Mouse (Mus musculus) forebrain, embryonic 16.5 days (tissue): Measurements from ENCODE around the gene Olfr1395. TPM values are rescaled to one million over a fixed set of nuclear protein-coding genes. Genes with fewer than 3 reads are reported as not detected.

Experiments
- ATAC-seq: fragments of 200-750 bp; cut with Nextera tagmentation; 2 replicates; pipeline ENCODE4 v1.8.0; 2017; ENCODE audit warnings: mild to moderate bottlenecking, moderate library complexity
- H3K27ac ChIP-seq: fragments of 300-500 bp; sonication (generic); 2 replicates; pipeline ENCODE4 v1.5.1; 2014; ENCODE audit warnings: low read length, control low read depth
- H3K27me3 ChIP-seq: fragments of 300-500 bp; sonication (generic); replicated peaks from 2 replicates; pipeline ENCODE4 v1.6.1; 2014; ENCODE audit warnings: low read length; ENCODE audit not compliant: control insufficient read depth, insufficient read depth
- H3K36me3 ChIP-seq: fragments of 300-500 bp; sonication (generic); 2 replicates; pipeline ENCODE4 v1.6.1; 2014; ENCODE audit not compliant: control insufficient read depth, insufficient read depth
- H3K4me1 ChIP-seq: fragments of 300-500 bp; sonication (generic); replicated peaks from 2 replicates; pipeline ENCODE4 v1.6.1; 2014; ENCODE audit warnings: low read length; ENCODE audit not compliant: control insufficient read depth, insufficient read depth
- H3K4me2 ChIP-seq: fragments of 300-500 bp; sonication (generic); 2 replicates; pipeline ENCODE4 v1.6.1; 2014; ENCODE audit warnings: mild to moderate bottlenecking, low read length, control low read depth
- H3K4me3 ChIP-seq: fragments of 300-500 bp; sonication (generic); replicated peaks from 2 replicates; pipeline ENCODE4 v1.5.1; 2014; ENCODE audit warnings: mild to moderate bottlenecking, low read length, control low read depth
- H3K9ac ChIP-seq: fragments of 300-500 bp; sonication (generic); replicated peaks from 2 replicates; pipeline ENCODE4 v1.6.1; 2014; ENCODE audit warnings: low read depth, low read length, control low read depth
- H3K9me3 ChIP-seq: fragments of 300-500 bp; sonication (generic); 2 replicates; pipeline ENCODE4 v1.6.1; 2016; ENCODE audit warnings: low read length; ENCODE audit not compliant: control insufficient read depth
- WGBS: fragments of 180-500 bp; shearing (Covaris S2); extraction: QIAGEN DNeasy Blood & Tissue Kit; methylation state at CpG from one replicate; pipeline ENCODE4 v1.1.7; 2014; 5-methylcytosine and 5-hydroxymethylcytosine counted together
- polyA plus RNA-seq: library from polyadenylated mRNA; unstranded; fragments of >200 nt; fragmentation: Nextera tagmentation; extraction: Ambion mirVana; gene quantifications from 2 replicates; pipeline ENCODE4 v1.2.1, GENCODE M21; 2015

The Olfr1395 gene
- polyA plus RNA-seq, 1 experiment from 2014 or later, result not detected

- ATAC-seq, result no peak
- no peaks in the 10 kb centered on the region for H3K9me3 ChIP-seq
- H3K4me3 ChIP-seq, result no peak overlapping the region
- no peaks in the 10 kb centered on the region for H3K36me3 ChIP-seq
- no peak overlapping the region for H3K27ac ChIP-seq
- no peak overlapping the region for H3K4me2 ChIP-seq
- 24% methylated on average over 1 of the region's 1 CpGs for WGBS
- H3K4me1 ChIP-seq, result no peaks in the 10 kb centered on the region
- no peaks in the 10 kb centered on the region for H3K27me3 ChIP-seq
- no peak overlapping the region for H3K9ac ChIP-seq
Measured at GRCm38 (mm10) chr11:49108833-49109232, 33.2 kb upstream of the Olfr1395 start.

GRCm38 (mm10) chr11:49111000-49111399 lies 31.1 kb upstream of the Olfr1395 start:
- 67% methylated on average over 1 of the region's 1 CpGs for WGBS
- H3K4me2 ChIP-seq, result no peak overlapping the region
- no peak overlapping the region for H3K9ac ChIP-seq
- H3K36me3 ChIP-seq, result no peaks in the 10 kb centered on the region
- no peak for ATAC-seq
- H3K27me3 ChIP-seq, result no peaks in the 10 kb centered on the region
- no peaks in the 10 kb centered on the region for H3K4me1 ChIP-seq
- H3K9me3 ChIP-seq, result no peaks in the 10 kb centered on the region
- H3K4me3 ChIP-seq, result no peak overlapping the region
- no peak overlapping the region for H3K27ac ChIP-seq

- Histone ChIP-seq H3K4me2 (no peak overlapping the region), H3K9me3 (no peaks in the 10 kb centered on the region), H3K4me3 (no peak overlapping the region), H3K9ac (no peak overlapping the region), H3K36me3 (no peaks in the 10 kb centered on the region), H3K27me3 (no peaks in the 10 kb centered on the region), H3K27ac (no peak overlapping the region), H3K4me1 (no peaks in the 10 kb centered on the region)
- 87% methylated on average over 6 of the region's 6 CpGs for WGBS
- ATAC-seq, result no peak
Measured at GRCm38 (mm10) chr11:49112624-49113219, 29.4 kb upstream of the Olfr1395 start.

GRCm38 (mm10) chr11:49114158-49114557 lies 27.9 kb upstream of the Olfr1395 start:
- Histone ChIP-seq H3K27ac (no peak overlapping the region), H3K4me3 (no peak overlapping the region), H3K9ac (no peak overlapping the region), H3K27me3 (no peaks in the 10 kb centered on the region), H3K36me3 (no peaks in the 10 kb centered on the region), H3K4me1 (no peaks in the 10 kb centered on the region), H3K9me3 (no peaks in the 10 kb centered on the region), H3K4me2 (no peak overlapping the region)
- 83% methylated on average over 2 of the region's 2 CpGs for WGBS
- no peak for ATAC-seq

- Histone ChIP-seq H3K36me3 (no peaks in the 10 kb centered on the region), H3K4me1 (no peaks in the 10 kb centered on the region), H3K9ac (no peak within 1 kb of the TSS), H3K9me3 (no peaks in the 10 kb centered on the region), H3K27me3 (no peaks in the 10 kb centered on the region), H3K4me2 (no peak within 1 kb of the TSS), H3K4me3 (no peak within 1 kb of the TSS), H3K27ac (no peak within 1 kb of the TSS)
- no peak for ATAC-seq
Measured at GRCm38 (mm10) chr11:49114774-49115173, 27.3 kb upstream of the Olfr1395 start, which contains the start of gene Olfr1396. Gene Olfr1396 (minus strand): TSS chr11:49114874.

GRCm38 (mm10) chr11:49119635-49120034 lies 22.4 kb upstream of the Olfr1395 start:
- Histone ChIP-seq H3K9ac (no peak overlapping the region), H3K4me3 (no peak overlapping the region), H3K27me3 (no peaks in the 10 kb centered on the region), H3K9me3 (no peaks in the 10 kb centered on the region), H3K4me1 (no peaks in the 10 kb centered on the region), H3K36me3 (no peaks in the 10 kb centered on the region), H3K27ac (no peak overlapping the region), H3K4me2 (no peak overlapping the region)
- no peak for ATAC-seq
- 93% methylated on average over 3 of the region's 3 CpGs for WGBS

GRCm38 (mm10) chr11:49124169-49124568 lies 17.9 kb upstream of the Olfr1395 start:
- no peaks in the 10 kb centered on the region for H3K4me1 ChIP-seq
- no peak overlapping the region for H3K27ac ChIP-seq
- H3K4me3 ChIP-seq, result no peak overlapping the region
- WGBS, result 88% methylated on average over 2 of the region's 2 CpGs
- H3K4me2 ChIP-seq, result no peak overlapping the region
- H3K9ac ChIP-seq, result no peak overlapping the region
- no peaks in the 10 kb centered on the region for H3K36me3 ChIP-seq
- H3K27me3 ChIP-seq, result no peaks in the 10 kb centered on the region
- no peaks in the 10 kb centered on the region for H3K9me3 ChIP-seq
- ATAC-seq, result no peak

- H3K9ac ChIP-seq, result no peak within 1 kb of the TSS
- no peak within 1 kb of the TSS for H3K4me3 ChIP-seq
- H3K4me2 ChIP-seq, result no peak within 1 kb of the TSS
- H3K4me1 ChIP-seq, result no peaks in the 10 kb centered on the region
- H3K27ac ChIP-seq, result no peak within 1 kb of the TSS
- no peaks in the 10 kb centered on the region for H3K36me3 ChIP-seq
- 92% methylated on average over 1 of the region's 1 CpGs for WGBS
- no peak for ATAC-seq
- no peaks in the 10 kb centered on the region for H3K9me3 ChIP-seq
- no peaks in the 10 kb centered on the region for H3K27me3 ChIP-seq
Measured at GRCm38 (mm10) chr11:49154077-49154476, 12.0 kb downstream of the Olfr1395 start, which contains the start of gene Olfr1394. Gene Olfr1394 (plus strand): TSS chr11:49154377.

- no peaks in the 10 kb centered on the region for H3K4me1 ChIP-seq
- H3K4me2 ChIP-seq, result no peak overlapping the region
- no peak overlapping the region for H3K4me3 ChIP-seq
- no peaks in the 10 kb centered on the region for H3K27me3 ChIP-seq
- ATAC-seq, result no peak
- no peak overlapping the region for H3K9ac ChIP-seq
- 91% methylated on average over 2 of the region's 2 CpGs for WGBS
- H3K36me3 ChIP-seq, result no peaks in the 10 kb centered on the region
- no peaks in the 10 kb centered on the region for H3K9me3 ChIP-seq
- H3K27ac ChIP-seq, result no peak overlapping the region
Measured at GRCm38 (mm10) chr11:49156821-49157814, 15.0 kb downstream of the Olfr1395 start.
